Mouse (Mus musculus) spleen, adult 18-20 months (tissue): Measurements from ENCODE around the gene Cyp2d26.

Experiments used
- DNase-seq, 2 experiments: peaks; one replicate each; pipeline ENCODE4 v3.0.0; 2022; ENCODE audit warnings: mixed read lengths in 2 of 2

Cyp2d26 gene

DNA sequence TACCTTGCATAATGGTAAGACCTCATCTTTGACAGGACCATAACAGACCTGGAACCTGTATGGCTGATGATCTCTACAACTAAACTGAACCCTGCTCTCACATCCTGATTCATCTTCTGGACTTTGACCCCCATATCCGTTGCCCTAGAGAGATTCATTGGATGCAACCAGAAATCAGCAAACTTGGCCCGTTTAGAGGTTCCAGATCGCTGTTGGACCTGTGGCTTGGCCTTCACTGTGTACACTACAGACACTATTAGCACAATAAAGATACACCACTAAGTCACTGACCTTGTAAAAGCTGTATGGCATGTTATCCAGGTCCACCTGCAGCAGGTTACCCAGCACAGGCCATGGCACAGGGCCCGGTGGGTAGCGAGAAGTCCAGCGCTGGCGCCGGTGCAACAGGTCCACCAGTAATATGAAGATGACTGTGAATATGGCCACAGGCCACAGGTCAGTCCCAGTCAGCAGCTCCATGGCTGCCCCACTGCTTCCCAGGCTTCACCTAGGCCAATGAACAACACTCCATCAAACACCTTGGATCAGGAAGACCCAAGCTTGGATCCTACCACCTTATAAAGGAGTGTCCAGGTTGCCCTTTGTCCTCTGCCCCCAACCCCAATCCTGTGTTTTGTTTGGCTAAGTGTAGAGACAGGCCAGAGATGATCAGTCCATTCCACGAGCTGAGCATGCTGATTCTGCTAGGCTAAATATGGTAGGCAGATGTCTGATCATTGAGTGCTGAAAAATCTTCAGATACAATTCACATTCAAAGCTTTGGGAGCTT is 30.3 kb downstream of the Cyp2d26 start, which contains the start of gene Cyp2d40:
Gene Cyp2d40 (minus strand): TSS at position 553 of the 790 bp plus-strand sequence.
- no peak for DNase-seq

DNA sequence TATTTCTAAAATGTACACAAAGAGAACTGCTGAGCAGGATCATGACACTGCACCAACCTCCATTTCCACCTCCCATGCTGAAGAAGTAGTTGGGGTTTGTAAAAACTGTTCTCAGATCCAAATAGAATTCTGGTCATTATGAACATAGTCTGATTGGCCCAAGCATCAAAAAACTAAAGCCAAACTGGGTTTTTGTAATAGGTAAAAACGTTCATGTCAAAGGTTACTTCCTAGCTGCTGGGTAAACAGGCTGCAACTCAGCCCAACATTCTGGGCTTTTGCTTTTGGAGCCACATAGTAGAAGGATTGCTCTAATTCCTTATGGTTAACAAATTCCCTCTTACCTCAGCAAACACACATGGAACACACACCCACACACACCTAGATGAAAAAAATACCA is 46.0 kb downstream of the Cyp2d26 start:
- no peak for DNase-seq

DNA sequence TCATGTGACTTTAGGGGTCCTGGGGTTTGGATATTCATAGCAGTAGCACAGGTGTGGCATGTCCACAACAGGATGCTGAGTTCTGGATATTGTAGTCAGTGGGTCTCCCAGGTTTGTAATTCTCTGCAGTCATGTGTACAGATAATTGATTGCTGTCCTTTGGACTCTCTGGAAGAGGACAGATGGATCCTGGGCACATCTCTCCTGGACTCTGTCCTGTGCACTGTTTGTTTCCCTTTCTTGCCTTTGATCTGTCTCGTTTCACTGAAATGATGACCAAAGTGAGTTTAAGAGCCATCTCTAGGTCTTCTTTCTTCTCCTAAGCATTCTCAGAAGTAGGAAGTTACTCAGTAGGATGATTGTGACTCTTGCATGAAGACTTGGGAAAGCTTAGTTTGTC is 46.6 kb downstream of the Cyp2d26 start:
- DNase-seq = no peak
